Mouse (Mus musculus) mouse trophoblast stem cell (cell line): ENCODE measurements at regions not wholly inside any gene's neighbourhood (a gene's known extent, or its start where the extent isn't known, plus 50 kb on each side); places are given as distances from the start of the nearest gene placed in this dataset.

Experiments used
- in situ Hi-C, 2 experiments: fragments of 300-500 bp; cut with MseI, MboI; formaldehyde crosslinking; loops; 2 replicates in 1 of 2; 3 replicates in 1 of 2; pipeline ENCODE4 v1.15.1; 2025

- in situ Hi-C loops, result no loop called here
Measured at GRCm38 (mm10) chr13:92973791-92974190, 129.2 kb downstream of the Mtx3 start.

- in situ Hi-C loops, result loop anchor here (10.0 kb wide), 3 partner anchors 78 to 258 kb away; no protein-coding TSS in a partner anchor
Measured at GRCm38 (mm10) chr13:92986719-92987553, 142.4 kb downstream of the Mtx3 start.

GRCm38 (mm10) chr13:92987691-92988090 lies 143.1 kb downstream of the Mtx3 start:
- in situ Hi-C loops, result loop anchor here (10.0 kb wide), 3 partner anchors 77 to 257 kb away; no protein-coding TSS in a partner anchor

GRCm38 (mm10) chr13:92988600-92988999 lies 144.0 kb downstream of the Mtx3 start:
- in situ Hi-C loops, result loop anchor here (10.0 kb wide), 3 partner anchors 76 to 256 kb away; no protein-coding TSS in a partner anchor

- in situ Hi-C loops, result no loop called here
Measured at GRCm38 (mm10) chr13:92990316-92991206, 146.0 kb downstream of the Mtx3 start.
